Mouse (Mus musculus): ENCODE measurements around the gene Scamp1. TPM values are rescaled to one million over a fixed set of nuclear protein-coding genes. Genes with fewer than 3 reads are reported as not detected.

Scamp1 gene
- total RNA-seq, 4 experiments from 2014 or later = 71.3 to 83.2 (median 75.9) TPM

DNA sequence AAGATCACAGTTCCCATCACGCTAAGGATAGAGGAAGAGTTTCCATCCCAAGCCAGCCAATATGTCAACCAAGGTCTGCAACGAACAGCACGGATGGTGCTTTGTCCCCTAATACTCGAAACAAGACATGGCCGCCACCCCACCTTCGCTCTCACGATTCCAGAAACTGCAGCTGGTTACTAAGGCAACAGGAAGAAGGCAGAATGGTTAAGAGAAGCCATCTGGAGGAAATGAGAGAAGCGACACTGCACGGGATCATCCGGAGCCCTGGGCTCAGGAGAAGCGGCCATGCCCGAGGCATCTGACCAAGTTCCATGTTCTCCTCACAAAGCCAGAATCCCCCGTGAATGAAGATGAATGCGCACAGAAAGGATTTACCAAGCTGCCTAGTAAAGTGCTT is 62.0 kb downstream of the Scamp1 start:
- DNase-seq = no peak

DNA sequence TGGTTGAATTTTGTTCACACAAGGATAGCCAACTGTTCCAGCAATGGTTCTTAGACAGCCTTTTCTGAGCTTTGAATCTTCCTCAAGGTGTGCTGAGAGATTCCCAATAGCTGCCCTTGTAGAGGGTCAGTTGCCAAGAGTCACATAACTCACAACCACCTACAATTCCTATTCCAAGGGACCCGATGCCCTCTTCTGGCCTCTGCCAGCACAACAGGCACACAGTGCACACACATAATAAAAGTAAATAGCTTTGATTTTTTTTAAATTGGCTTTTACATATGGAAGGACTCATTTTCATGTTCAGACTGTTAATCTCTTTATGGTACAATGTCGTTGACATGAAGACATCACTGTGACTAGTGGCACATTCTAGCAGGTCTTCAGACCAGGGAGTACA is 72.9 kb downstream of the Scamp1 start:
- DNase-seq = no peak

DNA sequence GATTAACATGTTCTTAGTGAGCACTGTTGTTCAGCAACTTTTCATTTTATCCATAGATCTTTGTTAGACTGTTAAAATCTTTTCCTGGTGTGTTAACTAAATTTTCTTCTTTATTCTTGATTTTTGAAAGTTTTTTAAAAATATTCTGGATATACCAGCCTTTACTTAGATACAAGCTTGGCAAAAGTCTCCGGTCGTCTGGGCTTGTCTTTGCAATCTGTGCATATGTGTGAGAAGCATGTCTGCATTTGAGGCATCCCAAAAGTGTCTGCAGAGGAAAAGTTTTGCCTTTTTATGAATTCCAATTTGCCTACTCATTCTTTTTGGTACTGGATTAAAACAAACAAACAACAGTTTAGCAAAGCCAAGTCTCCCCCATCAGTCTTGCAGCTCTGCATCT is 73.5 kb downstream of the Scamp1 start:
- no peak for DNase-seq

DNA sequence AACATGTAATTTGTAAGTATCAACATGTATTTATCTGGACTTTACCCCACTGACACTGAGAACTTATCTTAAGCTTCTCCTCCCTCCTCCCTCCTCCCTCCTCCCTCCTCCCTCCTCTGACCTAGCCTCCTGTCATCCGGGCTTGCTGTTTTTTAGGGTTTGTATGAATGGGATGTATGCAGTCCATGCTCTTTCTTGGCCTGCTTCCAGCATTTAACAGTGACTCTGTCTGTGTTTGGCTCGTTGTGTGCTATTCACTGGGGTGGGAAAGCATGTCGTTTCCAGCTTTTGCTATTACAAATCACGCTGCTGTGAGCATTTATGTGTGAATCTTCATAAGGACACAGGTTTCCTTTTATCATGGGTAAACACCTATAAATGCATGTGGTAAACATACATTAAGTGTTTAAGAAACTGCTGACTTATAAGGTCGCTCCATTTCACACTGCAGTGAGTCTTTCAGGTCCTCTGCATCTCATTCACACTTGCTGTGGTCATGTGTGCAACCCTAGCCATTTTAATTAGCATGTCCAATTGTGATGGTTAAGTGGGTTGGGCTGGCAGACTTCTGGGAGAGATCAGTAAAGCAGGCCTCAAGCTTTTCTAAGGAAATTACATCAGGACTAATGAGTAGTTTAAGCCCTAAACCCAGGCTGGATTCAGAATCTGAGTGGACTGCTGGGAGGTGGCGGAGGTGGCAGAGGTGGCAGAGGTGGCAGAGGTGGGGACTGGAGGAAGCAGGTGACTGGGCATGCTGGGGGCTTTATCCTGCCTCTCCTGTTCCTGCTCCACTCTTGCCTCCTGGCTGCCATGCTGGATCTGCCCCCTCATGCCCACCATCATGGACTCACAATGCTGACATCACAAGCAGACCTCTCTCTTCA is 74.2 kb downstream of the Scamp1 start:
- no peak for DNase-seq

DNA sequence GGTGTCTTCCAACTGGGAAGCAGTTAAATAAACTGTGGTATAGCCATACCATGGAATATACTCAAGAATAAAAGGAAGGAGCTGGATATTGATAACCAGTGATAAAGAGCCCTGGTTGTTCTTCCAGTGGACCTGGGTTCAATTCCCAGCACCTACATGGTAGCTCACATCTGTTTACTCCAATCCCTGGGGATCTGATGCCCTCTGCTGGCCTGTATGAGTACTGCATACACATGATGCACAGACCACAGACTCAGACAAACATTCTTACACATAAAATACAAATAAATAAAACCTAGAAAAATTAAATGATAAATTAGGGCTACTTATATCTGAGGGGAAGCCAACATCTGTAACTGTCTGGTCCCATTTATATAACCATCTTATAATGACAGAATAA is 76.8 kb downstream of the Scamp1 start:
- DNase-seq = no peak

DNA sequence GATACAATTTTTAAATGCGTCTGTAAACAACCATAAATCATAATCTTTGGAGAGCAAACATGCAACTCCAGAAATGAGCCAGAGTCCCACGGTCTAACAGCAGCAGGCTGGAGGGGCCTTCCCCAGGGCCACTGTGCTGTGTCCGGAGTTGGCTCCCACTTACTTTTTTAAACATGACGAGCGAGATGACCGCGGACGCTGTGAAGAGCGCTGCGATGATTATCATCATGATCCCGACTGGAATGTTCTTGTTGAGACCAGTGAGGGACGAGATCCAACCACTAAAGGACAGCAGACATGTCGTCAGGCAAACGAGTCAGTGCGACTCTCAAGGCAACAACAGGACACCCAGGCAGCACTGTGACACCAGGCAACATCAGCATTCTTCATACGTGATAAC is 77.7 kb downstream of the Scamp1 start:
- no peak for DNase-seq

DNA sequence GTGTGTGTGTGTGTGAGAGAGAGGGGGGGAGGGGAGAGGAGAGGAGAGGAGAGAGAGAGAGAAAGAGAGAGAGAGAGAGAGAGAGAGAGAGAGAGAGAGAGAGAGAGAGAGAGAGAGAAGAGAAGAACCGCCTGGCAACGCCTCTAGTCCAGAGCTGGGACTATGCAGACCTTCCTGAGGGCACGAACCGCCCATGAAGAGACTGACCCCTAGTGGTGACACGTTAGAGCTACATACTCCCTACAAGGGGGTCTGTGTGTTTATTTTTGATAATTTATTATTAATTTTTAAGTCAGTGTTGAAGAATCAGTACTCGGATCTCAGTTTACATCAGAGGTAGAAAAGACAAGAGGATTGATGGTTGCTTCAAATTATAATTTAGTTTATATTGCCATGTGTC is 80.4 kb downstream of the Scamp1 start:
- DNase-seq = peak; percentile 28

DNA sequence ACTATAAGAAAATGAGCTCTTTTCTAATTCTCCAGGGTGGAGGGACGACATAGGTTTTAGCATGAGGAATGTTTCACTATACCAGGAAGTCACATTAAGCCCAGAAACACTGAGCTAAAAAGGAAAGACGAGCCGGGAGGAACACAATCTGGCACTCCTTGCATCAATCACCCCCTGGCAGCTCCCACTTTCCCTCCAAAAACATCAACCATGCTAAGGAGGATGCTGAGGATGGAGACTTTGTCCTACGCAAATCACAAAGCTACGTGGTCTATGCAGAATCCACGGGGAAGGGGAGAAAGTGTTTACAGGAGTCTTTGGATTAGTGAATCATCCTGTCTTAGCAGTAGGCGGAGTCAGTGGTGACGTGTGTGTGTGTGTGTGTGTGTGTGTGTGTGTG is 85.8 kb downstream of the Scamp1 start:
- DNase-seq = no peak

DNA sequence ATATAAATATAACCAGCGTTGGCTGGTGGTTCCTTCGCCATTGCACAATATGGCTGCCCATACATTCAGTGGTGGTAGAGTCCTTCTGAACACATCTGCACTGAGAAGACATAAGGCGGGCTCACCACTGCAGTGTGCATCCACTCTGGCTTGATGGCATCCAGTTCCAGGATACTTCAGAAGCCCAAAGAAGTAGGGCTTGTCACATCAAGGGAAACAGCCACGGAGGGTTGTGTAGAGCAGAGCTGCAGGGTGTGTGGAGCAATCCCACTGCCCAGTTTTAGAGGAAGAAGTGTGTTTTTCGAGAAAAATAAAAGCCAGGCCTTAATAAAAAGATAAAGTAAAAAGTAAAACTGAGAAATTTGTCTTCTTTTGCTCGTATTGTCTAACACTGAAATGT is 87.0 kb downstream of the Scamp1 start:
- no peak for DNase-seq

DNA sequence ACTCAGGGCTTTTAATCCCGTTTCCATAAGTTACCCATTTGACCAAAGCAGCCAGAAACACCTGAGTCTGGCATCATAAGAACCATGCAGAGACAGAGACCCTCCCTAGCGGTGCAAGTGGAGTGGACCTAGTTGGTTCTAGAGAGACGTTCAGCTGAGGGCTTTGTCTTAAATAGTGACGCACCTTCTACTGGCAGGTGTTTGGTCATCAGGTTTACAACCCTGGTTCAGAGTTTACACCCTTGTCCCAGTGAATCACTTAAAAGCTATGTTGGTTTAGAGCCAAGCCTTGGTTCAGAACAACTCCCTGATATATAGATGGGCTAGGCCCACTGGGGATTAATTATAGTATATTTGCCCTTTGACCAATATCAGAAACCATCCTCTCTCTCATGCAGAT is 92.4 kb downstream of the Scamp1 start:
- DNase-seq = no peak

DNA sequence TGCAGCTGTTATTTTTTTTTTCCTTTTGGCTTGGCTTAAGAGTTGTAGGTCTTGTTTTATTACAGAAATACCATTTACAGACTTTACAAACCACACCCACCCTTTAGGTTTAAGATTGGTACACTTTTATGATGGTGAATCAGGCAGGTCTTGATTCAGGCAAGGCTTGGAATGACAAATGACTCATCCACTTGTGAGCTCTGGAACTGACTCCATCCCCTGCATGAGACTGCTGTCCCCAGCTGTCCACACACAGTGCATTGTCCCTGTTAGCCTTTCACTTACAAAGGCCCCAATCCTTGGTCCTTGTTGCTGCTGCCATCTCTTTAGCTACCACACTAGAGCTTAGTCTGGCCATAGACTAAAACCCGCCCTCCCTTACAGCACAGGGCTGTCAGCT is 95.3 kb downstream of the Scamp1 start:
- no peak for DNase-seq

DNA sequence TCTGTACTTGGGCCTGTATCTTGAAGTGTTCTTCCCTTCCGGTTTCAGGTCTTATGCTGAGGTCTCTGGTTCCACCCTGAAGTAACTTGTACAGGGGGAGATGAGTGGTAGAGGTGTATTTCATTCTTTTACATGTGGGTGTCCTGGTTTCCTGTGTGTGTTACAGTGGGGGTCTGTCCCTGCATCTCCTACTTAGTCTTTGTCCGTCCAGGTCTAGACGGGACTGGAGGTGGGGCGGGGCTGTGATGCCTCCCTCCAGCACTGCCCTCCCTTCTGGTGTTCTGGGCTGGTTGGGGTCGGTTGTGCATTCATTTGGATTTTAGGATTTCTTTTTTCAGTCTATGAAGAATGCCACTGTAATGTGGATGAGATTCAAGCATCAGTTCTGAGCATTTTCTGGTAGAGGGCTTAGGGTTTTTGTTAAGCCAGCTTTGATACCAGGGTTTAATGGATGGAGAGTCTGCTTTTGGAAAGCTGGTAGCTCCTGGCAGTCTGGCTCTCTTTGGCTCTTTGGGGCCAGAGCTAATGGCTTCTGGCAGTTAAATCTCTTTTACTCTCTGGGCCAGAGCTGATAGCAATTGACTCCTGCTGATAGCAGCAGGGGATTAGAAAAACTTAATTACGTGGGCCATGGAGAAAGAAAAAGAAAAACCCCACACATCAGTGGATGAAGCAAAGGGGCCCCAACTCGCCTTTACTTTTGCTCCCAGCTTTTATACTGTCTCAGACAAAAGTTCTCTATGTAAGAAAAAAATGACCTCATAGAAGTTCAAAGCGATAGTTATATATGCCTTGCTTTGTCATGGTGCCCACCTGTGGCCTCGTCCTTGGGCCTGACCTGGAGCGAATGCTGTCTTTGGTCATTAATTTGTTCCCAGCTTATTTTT is 97.2 kb downstream of the Scamp1 start:
- DNase-seq = no peak

DNA sequence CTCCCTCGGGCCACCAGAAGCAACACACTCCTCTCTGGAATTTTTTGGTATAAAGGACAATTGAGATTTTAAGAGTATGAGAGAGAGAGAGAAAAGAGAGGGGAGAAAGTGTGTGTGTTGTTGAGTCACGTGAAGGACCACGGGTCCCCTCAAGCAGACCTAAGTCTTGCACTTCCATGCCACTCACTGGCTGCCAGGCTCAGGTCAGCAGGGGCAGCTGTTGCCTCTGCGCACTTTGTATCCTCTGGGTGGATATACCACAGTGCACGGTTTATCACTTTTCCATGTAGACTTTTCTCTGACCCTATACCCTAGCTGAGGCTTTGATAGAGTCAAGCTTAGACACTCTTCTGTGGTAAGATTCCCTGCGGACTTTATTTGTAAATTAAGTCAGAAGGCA is 100.0 kb downstream of the Scamp1 start:
- no peak for DNase-seq

DNA sequence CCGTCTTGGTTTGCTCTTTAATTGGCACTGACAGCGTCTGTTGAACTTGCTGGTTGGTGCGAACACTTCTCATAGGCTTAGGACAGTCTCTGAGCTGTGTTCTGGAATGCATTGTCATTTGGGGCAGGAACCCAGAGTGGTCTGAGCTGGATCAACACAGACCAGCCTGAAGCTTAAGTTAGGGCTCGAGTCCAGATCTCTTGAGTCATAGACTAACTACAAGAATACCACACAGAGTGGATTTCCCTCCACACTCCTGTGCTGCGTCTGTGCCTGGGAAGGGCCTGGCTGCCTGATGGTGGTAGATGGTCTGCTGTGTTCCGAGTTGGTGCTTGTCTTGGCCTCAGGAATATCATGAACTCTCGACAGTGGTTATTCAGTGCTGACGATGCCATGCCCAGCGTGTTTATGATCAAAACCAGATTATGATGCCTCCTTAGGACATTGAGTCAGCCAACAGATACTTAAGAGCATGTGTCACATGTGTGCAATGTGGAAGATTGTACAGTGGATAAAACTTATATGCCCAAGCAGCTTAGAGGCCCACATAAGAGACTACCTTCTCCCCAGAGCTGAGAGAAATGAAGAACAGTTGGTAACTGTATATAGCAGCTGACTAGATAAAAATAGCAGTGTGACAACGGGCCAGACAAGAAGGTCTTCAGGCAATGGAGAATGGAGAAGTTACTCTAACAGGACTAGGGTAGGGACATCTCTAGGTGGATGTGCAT is 100.8 kb downstream of the Scamp1 start:
- DNase-seq = no peak

DNA sequence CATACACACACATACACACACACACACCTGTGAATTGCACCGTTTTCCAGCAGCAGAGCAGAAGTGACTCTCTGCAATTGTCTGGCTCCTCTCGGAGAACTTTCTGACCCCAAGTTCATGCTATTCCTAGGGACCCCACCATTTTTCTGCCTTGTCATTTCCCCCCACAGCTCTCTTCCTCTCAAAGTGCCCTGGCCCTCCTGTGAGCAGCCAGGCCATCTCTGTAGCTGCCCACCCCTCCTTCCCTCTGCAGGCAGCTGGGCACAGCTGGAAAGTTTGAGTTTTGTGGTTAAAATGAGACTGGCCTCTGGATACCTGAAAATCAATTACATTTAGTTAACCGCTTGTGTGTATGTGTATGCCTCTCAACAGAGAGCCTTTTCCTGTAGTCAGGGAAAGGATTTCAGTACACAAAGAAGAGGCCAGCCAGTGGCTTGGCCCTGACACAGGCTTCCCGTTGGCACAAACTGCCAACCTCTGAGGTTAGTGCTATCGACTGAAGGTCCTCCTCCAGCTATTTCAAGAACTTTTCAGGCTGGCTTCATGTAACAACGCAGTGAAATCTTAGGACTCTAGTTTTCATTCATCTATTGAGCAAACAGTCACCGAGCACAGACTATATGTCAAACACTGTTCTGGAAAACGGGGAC is 102.2 kb downstream of the Scamp1 start:
- no peak for DNase-seq

DNA sequence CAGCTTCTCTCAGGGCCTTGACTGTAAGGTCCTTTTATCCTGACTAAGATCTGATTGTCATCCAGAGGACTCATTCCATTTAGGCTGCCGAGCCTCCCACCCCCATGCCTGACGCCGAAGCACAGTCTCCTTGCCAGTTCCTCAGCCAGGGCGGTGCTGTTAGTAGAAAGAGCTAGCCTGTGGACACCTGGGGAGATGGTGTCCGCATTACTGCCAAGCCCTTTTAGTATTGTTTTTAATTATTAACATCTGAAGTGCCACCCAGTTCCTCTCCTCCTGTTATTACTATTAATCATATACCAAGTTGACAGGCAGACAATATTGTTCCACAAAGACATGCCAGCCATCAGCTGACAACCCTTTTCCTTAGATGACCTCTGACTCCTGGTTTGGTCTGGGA is 103.6 kb downstream of the Scamp1 start:
- DNase-seq = no peak

DNA sequence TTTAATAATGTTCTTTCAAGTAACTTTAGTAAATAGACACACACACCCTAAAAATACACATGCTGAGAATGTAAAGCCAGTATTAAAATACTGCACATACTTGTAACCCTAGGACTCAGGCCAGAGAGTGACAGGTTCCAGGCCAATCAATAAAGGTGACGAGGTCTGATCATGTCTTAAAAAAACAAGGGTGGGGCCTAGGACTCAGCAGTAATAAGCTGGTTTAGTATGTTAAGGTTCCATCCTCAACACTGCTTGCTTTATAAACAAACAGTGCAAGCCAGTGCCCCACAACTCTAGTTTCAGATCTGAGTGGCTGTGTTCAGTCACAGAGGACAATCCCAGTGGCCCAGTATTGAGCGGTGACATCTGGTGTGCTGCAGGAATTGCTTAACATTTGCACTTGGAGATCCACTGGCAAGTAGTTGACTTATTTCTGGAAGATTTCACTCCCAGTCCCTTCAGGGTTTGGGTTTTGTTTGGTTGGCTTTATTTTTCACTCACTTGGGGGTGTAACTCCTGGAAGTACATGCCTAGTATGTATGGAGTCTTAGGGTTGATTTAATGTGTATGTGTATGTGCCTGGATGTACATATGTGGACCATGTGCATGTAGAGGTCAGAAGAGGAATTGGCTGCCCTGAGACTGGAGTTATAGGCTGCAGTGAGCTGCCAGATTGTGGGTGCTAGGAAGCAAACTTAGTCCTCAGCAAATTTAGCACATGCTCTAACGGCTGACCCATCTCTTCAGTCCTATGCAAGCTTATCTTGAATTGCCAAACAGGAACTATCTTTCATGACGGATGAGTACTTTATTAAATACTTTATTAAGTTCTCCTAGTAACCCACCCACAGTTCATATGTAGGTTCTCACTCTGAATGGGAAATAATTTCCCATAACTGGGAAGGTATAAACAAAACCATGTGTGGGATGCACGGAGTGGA is 104.9 kb downstream of the Scamp1 start:
- DNase-seq = no peak

DNA sequence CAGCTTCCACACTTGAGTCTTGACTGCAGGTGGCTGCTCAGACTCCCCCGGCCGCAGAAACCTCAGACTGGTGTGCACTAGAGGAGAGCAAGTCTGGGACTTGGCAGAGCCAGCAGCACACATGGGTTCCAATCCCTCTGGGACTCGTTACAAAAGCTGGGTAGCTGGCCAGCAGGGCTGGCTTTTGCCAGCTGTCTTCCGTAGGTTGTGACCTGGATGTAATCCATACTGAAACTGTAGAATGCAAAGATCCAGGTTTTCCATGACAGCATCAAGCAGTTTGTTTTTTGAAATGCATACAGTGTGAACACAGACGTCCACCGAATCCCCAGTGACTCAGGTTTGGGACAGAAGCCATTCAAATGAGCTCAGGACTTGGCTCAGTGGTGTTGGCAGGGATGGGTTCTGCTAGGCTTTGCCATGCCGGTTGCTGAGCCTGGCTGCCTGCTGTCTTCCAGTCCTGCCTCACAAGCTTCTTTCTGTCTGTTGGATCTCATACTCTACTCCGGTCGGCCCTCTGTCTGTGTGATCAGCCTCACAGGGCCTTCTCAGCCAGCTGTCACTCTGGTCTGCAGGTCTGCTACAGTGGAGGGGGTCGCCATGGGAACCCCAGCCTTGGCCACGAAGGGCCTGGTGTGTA is 107.1 kb downstream of the Scamp1 start:
- no peak for DNase-seq

DNA sequence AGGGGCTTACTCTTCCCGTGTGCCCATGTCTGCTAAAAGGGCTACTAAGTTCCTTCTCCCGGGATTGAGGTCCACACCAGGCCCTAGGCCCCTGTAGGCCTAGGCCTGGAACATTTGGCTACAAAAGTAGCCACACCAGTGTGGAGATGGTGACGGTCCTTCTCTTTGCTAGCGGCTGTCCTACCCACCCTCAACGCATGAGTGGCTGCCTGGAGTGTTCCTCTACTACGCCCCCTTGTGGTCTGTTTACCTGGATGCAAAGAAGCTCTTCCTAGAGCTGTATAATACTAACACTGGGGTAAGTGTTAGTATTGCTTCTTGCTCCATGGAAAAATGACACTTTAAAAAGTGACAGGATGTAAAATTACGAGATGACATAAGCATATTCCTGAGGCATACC is 108.5 kb downstream of the Scamp1 start:
- DNase-seq = no peak

DNA sequence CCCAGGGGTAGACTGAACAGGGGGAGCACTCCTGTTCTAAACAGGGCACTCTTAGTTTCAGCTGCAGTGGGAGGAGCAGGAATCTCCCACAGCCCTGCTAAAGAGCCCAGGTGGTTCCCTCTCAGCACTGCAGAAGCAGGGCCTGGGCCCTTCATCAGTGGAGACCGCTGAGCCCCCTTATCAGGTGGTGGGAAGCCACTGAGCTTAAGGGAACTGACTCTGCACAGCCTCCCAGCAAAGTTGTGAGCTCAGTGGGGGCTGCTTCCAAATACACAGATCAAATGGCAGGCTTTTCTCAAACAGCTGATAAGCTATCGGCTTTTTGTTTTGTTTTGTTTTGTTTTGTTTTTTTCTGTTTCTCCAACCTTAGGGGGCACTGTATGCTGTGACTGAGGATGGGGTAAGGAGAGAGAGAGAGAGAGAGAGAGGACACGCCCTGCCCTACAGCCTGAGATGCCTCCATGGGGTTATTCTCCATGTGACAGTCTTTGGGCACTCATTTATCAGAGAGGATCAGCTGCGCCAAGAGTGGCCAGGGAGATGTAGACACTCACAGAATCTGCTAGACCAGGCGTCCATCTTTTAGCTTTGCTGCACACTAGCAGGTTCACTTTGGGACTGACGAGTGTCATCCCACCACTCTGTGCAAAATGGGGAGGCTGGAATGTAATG is 110.1 kb downstream of the Scamp1 start:
- no peak for DNase-seq

Measured in adrenal gland, adult 8-10 months (tissue).